Mouse (Mus musculus) natural killer cell, adult 2 months (primary cell): ENCODE data around the gene Pabpc1l.
"Not testable (repeated sequence)": the region's sequence is repeated elsewhere in the genome, so short reads cannot be mapped to it uniquely, and the experiment has no call there.

Experiments
- DNase-seq, 2 experiments: peaks; one replicate each; pipeline ENCODE4 v3.0.0; 2022; ENCODE audit warnings: low spot score in 2 of 2

The Pabpc1l gene

GRCm38 (mm10) chr2:164036520-164037019 is 11.3 kb downstream of the Pabpc1l start:
- no peak for DNase-seq

GRCm38 (mm10) chr2:164038407-164039028 is 13.3 kb downstream of the Pabpc1l start:
- DNase-seq, result no peak

GRCm38 (mm10) chr2:164040949-164041348 is 15.7 kb downstream of the Pabpc1l start:
- peak; percentile 5 to 21 for DNase-seq

GRCm38 (mm10) chr2:164041523-164041922 is 16.3 kb downstream of the Pabpc1l start:
- DNase-seq, result no peak

GRCm38 (mm10) chr2:164047197-164047690 is 22.0 kb downstream of the Pabpc1l start:
- peak; percentile 49 to 64 for DNase-seq

GRCm38 (mm10) chr2:164053767-164054166 is 28.5 kb downstream of the Pabpc1l start:
- no peak for DNase-seq

- no peak for DNase-seq
Observed at GRCm38 (mm10) chr2:164054671-164055070, 29.4 kb downstream of the Pabpc1l start.

GRCm38 (mm10) chr2:164059634-164060235 is 34.5 kb downstream of the Pabpc1l start:
- no peak for DNase-seq

GRCm38 (mm10) chr2:164070142-164070764 is 45.0 kb downstream of the Pabpc1l start, which contains the start of gene Stk4:
Stk4 (plus strand) TSS chr2:164070322.
- no peak for DNase-seq

GRCm38 (mm10) chr2:164070765-164071436 is 45.7 kb downstream of the Pabpc1l start, which contains the start of gene Tomm34:
Tomm34 (minus strand) TSS chr2:164071169.
- DNase-seq, result peak; percentile 92 to 96

- DNase-seq, result not testable (repeated sequence)
Observed at GRCm38 (mm10) chr2:164071437-164071820, 46.2 kb downstream of the Pabpc1l start.

GRCm38 (mm10) chr2:164072109-164072508 is 46.9 kb downstream of the Pabpc1l start:
- no peak for DNase-seq

- no peak for DNase-seq
Observed at GRCm38 (mm10) chr2:164073120-164073519, 47.9 kb downstream of the Pabpc1l start.

- DNase-seq, result peak; percentile 99
Observed at GRCm38 (mm10) chr2:164073918-164074578, 48.8 kb downstream of the Pabpc1l start.

GRCm38 (mm10) chr2:164075088-164075487 is 49.8 kb downstream of the Pabpc1l start:
- DNase-seq, result peak; percentile 57 to 65

- DNase-seq, result no peak
Observed at GRCm38 (mm10) chr2:164076874-164077425, 51.7 kb downstream of the Pabpc1l start.

- DNase-seq, result peak in 1 of 2 experiments; percentile 54
Observed at GRCm38 (mm10) chr2:164077875-164078274, 52.6 kb downstream of the Pabpc1l start.

- peak; percentile 79 to 80 for DNase-seq
Observed at GRCm38 (mm10) chr2:164079488-164079887, 54.2 kb downstream of the Pabpc1l start.

GRCm38 (mm10) chr2:164081577-164081976 is 56.3 kb downstream of the Pabpc1l start:
- no peak for DNase-seq

- DNase-seq, result no peak
Observed at GRCm38 (mm10) chr2:164082175-164082574, 56.9 kb downstream of the Pabpc1l start.
